Mouse (Mus musculus): ENCODE data around the gene Mapk8ip3.
"Not testable (repeated sequence)": the region's sequence is repeated elsewhere in the genome, so short reads cannot be mapped to it uniquely, and the experiment has no call there.

Gene Mapk8ip3

GRCm38 (mm10) chr17:24936259-24937237 is at the start of gene Mapk8ip3:
Mapk8ip3 (minus strand) TSS chr17:24936977.
- DNase-seq (ENCODE audit: low read depth, low spot score), result peak; percentile 92

GRCm38 (mm10) chr17:24960852-24961715 is 24.3 kb upstream of the Mapk8ip3 start:
- DNase-seq (ENCODE audit: low read depth, low spot score), result no peak

GRCm38 (mm10) chr17:24960135-24960851 is 23.5 kb upstream of the Mapk8ip3 start, which contains the start of gene Jpt2:
Jpt2 (minus strand) TSS chr17:24960689.
- DNase-seq (ENCODE audit: low read depth, low spot score), result peak; percentile 99

- DNase-seq (ENCODE audit: low read depth, low spot score), result no peak
Measured at GRCm38 (mm10) chr17:24959371-24959770, 22.6 kb upstream of the Mapk8ip3 start.

GRCm38 (mm10) chr17:24953291-24953690 is 16.5 kb upstream of the Mapk8ip3 start:
- DNase-seq (ENCODE audit: low read depth, low spot score), result no peak

GRCm38 (mm10) chr17:24950671-24951070 is 13.9 kb upstream of the Mapk8ip3 start:
- DNase-seq (ENCODE audit: low read depth, low spot score), result no peak

GRCm38 (mm10) chr17:24948204-24948603 is 11.4 kb upstream of the Mapk8ip3 start:
- no peak for DNase-seq (ENCODE audit: low read depth, low spot score)

- not testable (repeated sequence) for DNase-seq (ENCODE audit: low read depth, low spot score)
Measured at GRCm38 (mm10) chr17:24943589-24943988, 6.8 kb upstream of the Mapk8ip3 start.

- DNase-seq (ENCODE audit: low read depth, low spot score), result no peak
Measured at GRCm38 (mm10) chr17:24943036-24943435, 6.3 kb upstream of the Mapk8ip3 start.

GRCm38 (mm10) chr17:24942453-24942852 is 5.7 kb upstream of the Mapk8ip3 start:
- not testable (repeated sequence) for DNase-seq (ENCODE audit: low read depth, low spot score)

GRCm38 (mm10) chr17:24937266-24937665 is 489 bp upstream of the Mapk8ip3 start:
- no peak for DNase-seq (ENCODE audit: low read depth, low spot score)

GRCm38 (mm10) chr17:24935666-24936065 is 1.1 kb downstream of the Mapk8ip3 start:
- no peak for DNase-seq (ENCODE audit: low read depth, low spot score)

- no peak for DNase-seq (ENCODE audit: low read depth, low spot score)
Measured at GRCm38 (mm10) chr17:24934926-24935325, 1.9 kb downstream of the Mapk8ip3 start.

- no peak for DNase-seq (ENCODE audit: low read depth, low spot score)
Measured at GRCm38 (mm10) chr17:24933163-24933562, 3.6 kb downstream of the Mapk8ip3 start.

GRCm38 (mm10) chr17:24932431-24932830 is 4.3 kb downstream of the Mapk8ip3 start:
- DNase-seq (ENCODE audit: low read depth, low spot score), result no peak

GRCm38 (mm10) chr17:24929506-24929905 is 7.3 kb downstream of the Mapk8ip3 start:
- DNase-seq (ENCODE audit: low read depth, low spot score), result no peak

GRCm38 (mm10) chr17:24923246-24923645 is 13.5 kb downstream of the Mapk8ip3 start:
- DNase-seq (ENCODE audit: low read depth, low spot score), result no peak

GRCm38 (mm10) chr17:24913984-24914383 is 22.8 kb downstream of the Mapk8ip3 start:
- DNase-seq (ENCODE audit: low read depth, low spot score), result no peak

- DNase-seq (ENCODE audit: low read depth, low spot score), result no peak
Measured at GRCm38 (mm10) chr17:24907591-24907990, 29.2 kb downstream of the Mapk8ip3 start.

- no peak for DNase-seq (ENCODE audit: low read depth, low spot score)
Measured at GRCm38 (mm10) chr17:24903767-24904166, 33.0 kb downstream of the Mapk8ip3 start.
